Mouse (Mus musculus): ENCODE measurements around the gene Gm49366. TPM values are rescaled to one million over a fixed set of nuclear protein-coding genes. Genes with fewer than 3 reads are reported as not detected.
"Not testable (repeated sequence)": the region's sequence is repeated elsewhere in the genome, so short reads cannot be mapped to it uniquely, and the experiment has no call there.

The Gm49366 gene
- polyA plus RNA-seq, 1 experiment from 2014 or later = not detected

DNA sequence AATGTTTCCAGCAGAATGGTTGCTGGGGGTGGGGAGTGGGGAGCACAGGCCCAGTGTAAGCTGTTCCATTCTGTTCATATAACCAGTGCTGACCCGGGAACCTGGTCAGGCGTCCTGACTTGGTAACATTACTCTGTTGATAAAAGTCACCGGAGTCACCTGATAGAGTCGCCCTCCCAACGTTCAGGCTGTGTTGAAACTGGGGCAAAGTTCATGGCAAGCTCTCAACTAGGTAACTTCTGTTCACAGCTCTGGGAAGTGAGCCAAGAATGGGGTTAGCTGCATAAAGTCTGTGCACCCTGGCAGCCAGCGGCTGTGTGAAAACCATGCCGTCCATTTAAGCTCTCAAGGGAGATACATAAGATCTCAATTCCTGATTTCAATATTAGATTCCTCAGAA, 18.2 kb upstream of the Gm49366 start:
- not testable (repeated sequence) for H3K27ac ChIP-seq; H3K4me3 ChIP-seq (ENCODE audit: inconsistent target); H3K36me3 ChIP-seq (ENCODE audit: inconsistent target); H3K79me2 ChIP-seq (ENCODE audit: inconsistent target)
- WGBS (ENCODE audit: missing documents) = 15% methylated on average over 5 of the region's 7 CpGs

DNA sequence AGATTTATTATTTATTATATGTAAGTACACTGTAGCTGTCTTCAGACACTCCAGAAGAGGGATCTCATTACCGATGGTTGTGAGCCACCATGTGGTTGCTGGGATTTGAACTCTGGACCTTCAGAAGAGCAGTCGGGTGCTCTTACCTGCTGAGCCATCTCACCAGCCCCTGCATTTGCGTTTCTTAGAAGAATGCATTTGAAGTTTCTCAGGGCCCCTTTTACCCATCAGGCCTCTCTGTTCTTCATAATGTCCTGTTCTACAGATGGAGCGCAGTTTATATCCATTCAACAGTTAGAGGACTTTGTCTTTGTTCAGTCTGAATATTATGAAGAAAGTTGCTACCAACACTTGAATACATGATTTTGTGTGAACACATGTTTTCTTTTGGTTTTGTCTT, 16.5 kb upstream of the Gm49366 start:
- 94% methylated on average over 4 of the region's 4 CpGs for WGBS (ENCODE audit: missing documents)
- not testable (repeated sequence) for H3K79me2 ChIP-seq (ENCODE audit: inconsistent target); H3K4me3 ChIP-seq (ENCODE audit: inconsistent target); H3K36me3 ChIP-seq (ENCODE audit: inconsistent target)
- H3K27ac ChIP-seq = peak overlapping the region; percentile 27; the same call in 1 of the 2 replicates

DNA sequence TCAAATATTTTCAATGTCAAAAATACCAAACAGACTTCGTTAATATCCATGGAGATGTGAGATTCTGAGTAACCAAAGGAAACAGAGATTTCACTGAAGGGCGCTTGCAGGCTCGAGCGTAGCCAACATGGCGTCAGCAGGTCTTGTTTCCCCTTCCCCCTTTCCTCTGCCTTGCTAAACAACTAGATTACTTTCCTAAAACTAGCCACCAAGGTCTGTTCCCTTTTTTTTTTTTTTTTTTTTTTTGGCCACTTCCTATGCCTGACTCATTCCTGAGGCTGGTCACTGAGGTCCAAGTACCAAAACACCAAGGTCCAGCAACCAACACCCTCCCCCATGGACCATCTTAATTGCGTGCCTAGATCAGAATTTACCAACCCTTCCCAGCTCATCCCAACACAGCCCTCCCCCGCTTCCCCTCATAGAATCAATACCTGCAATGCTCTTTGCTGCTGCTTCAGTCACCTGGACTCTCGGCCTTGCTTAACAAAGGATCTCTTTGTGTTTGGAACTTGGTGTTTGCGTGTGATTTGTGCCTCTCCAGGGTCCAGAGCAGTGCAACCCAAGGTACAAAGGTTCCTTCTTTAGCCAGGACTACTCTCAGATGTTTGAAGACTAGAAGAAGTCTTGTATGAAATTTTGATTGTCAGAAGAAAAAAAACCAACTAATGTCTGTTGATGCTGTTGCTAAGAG, 15.5 kb upstream of the Gm49366 start:
- WGBS (ENCODE audit: missing documents) = 70% methylated on average over 9 of the region's 9 CpGs
- Histone ChIP-seq H3K79me2 (ENCODE audit: inconsistent target) (no peaks in the 10 kb centered on the region), H3K36me3 (ENCODE audit: inconsistent target) (no peaks in the 10 kb centered on the region), H3K4me3 (ENCODE audit: inconsistent target) (no peak overlapping the region), H3K27ac (peak overlapping the region; percentile 27)

DNA sequence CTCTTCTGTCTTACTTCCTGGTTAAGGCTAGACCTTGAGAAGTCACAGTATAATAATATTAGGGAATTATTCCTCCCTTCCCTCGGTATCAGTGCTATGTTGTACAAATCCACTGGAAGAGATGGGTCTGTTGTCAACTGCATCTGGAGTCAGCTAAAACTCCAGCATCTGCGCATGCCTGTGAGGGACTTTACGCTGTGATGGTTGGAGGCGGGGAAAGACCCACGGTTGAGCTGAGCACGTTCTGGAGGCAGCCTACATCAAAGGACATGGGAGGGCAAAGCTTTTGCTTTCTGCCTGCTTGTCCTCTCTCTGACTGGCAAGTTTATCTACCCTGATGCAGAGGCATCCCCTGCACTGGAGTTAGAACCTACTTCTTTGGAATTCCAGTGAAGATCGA, 12.8 kb upstream of the Gm49366 start:
- H3K36me3 ChIP-seq (ENCODE audit: inconsistent target) = no peaks in the 10 kb centered on the region
- H3K27ac ChIP-seq = no peak overlapping the region
- no peaks in the 10 kb centered on the region for H3K79me2 ChIP-seq (ENCODE audit: inconsistent target)
- 93% methylated on average over 7 of the region's 7 CpGs for WGBS (ENCODE audit: missing documents)
- H3K4me3 ChIP-seq (ENCODE audit: inconsistent target) = no peak overlapping the region

DNA sequence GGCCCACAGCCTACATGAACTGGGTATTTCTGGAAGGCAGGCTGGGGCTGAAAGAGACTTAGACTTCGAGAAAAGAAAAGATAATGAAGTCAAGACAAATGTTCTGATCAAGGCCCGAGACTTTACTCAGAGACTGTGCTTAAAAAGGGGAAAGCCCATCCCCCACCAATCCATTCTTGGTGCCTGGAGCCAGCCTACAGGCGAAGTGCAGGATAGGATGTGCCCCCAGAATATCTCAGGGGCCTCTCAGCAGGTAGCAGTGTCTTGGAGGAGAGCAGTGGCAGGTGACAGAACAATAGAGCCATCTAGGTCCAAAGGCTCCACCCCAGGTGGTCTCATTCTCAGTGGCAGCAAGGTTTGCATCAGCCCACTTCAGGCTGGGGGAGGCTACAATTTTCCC, 10.4 kb upstream of the Gm49366 start:
- not testable (repeated sequence) for H3K4me3 ChIP-seq (ENCODE audit: inconsistent target); H3K27ac ChIP-seq; H3K36me3 ChIP-seq (ENCODE audit: inconsistent target); H3K79me2 ChIP-seq (ENCODE audit: inconsistent target)
- 94% methylated on average over 3 of the region's 3 CpGs for WGBS (ENCODE audit: missing documents)

DNA sequence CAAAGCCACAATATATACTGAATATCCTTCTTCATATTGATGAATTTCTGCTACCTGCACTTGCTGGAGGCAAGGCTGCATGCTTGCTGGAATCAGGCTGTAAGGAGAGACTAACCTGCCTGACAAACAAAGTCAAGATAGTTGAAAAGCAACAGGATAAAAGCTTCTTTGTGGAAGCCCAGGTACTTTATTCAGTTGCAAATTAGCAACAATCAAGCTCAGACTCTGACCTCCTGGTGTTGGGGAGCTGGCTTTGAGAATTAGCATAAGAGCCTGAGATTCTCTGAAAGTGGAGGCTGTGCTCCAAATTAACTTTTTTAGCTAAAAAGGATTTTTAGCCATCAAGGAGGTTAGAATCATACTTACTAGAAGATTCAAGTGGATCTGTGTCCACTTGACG, 9.7 kb upstream of the Gm49366 start:
- WGBS (ENCODE audit: missing documents) = 91% methylated on average over 1 of the region's 1 CpGs

DNA sequence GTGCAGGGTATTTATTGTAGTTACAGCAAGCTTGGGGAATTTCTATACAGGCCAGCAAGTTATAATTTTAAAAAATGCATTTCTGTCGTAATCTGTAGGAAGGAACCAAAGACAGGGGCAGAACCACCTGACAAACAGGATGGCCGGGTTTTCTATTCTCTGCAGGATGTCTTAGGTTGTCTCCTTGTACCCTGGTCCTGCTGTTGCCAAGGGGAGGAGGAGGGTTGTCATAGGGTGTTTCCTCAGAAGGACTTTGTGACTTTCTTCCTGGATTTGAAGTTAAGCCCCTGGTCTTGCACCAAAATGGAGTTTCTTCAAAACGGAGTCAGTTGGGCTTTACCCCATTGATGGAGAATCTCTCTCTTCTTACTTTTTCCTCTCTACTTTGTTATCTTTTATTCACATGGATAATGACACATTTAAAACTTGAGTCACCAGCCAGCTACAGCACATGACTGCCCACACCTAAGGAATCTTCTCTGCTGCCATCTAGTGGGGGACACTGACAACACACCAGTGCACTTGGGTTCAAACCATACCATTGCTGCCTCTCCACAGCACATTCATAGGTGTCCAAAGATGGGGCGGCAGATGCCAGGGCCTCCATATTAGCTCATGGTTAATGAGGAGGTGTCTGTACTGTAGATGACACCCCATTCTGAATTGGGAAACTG, 7.9 kb upstream of the Gm49366 start:
- no peak overlapping the region for H3K27ac ChIP-seq
- no peaks in the 10 kb centered on the region for H3K79me2 ChIP-seq (ENCODE audit: inconsistent target)
- no peaks in the 10 kb centered on the region for H3K36me3 ChIP-seq (ENCODE audit: inconsistent target)
- 37% methylated on average over 4 of the region's 4 CpGs for WGBS (ENCODE audit: missing documents)
- H3K4me3 ChIP-seq (ENCODE audit: inconsistent target) = no peak overlapping the region

More for the DNA sequence above, 9.7 kb upstream of the Gm49366 start:
- H3K79me2 ChIP-seq (ENCODE audit: inconsistent target); H3K4me3 ChIP-seq (ENCODE audit: inconsistent target); H3K27ac ChIP-seq; H3K36me3 ChIP-seq (ENCODE audit: inconsistent target): not testable (repeated sequence)

DNA sequence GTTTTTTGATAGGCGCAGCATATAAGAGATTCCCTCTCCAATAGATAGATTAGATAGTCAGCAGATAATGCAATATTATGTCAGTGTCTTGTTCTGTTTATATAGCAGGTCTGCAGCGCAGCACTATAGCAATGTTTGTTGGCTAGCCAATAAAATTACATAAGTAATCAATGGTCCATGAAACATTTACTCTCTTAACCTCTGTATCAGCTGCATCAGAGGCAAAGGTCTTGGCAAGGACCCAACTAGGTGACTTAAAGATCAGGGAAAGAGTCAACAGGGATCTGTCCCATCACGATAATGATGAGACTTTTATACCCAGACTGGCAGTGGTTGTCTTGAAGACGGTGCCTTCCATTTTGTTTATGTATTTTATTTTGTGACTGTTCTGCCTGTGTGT, 5.9 kb upstream of the Gm49366 start:
- WGBS (ENCODE audit: missing documents) = 97% methylated on average over 4 of the region's 4 CpGs
- no peaks in the 10 kb centered on the region for H3K36me3 ChIP-seq (ENCODE audit: inconsistent target)
- H3K79me2 ChIP-seq (ENCODE audit: inconsistent target) = no peaks in the 10 kb centered on the region
- H3K4me3 ChIP-seq (ENCODE audit: inconsistent target) = no peak overlapping the region
- no peak overlapping the region for H3K27ac ChIP-seq

DNA sequence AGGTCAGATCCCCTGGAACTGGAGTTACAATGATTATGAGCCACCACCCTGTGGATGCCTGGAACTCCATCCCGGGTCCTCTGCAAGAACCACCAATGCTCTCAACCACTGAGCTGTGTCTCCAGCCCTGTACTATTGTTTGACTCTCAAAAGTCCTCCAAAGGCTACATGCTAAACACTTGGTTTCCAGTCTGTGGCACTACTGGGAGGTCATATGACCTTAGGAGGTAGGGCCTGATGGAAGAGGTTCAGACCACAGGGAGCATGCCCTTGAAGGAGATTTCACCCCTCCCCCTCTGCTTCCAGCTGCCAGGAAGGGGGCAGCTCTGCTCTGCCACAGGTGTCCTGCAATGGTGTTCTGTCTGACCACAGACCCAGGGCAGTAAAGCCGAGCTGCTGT, 5.4 kb upstream of the Gm49366 start:
- H3K27ac ChIP-seq; H3K4me3 ChIP-seq (ENCODE audit: inconsistent target); H3K36me3 ChIP-seq (ENCODE audit: inconsistent target); H3K79me2 ChIP-seq (ENCODE audit: inconsistent target): not testable (repeated sequence)
- 81% methylated on average over 2 of the region's 2 CpGs for WGBS (ENCODE audit: missing documents)

DNA sequence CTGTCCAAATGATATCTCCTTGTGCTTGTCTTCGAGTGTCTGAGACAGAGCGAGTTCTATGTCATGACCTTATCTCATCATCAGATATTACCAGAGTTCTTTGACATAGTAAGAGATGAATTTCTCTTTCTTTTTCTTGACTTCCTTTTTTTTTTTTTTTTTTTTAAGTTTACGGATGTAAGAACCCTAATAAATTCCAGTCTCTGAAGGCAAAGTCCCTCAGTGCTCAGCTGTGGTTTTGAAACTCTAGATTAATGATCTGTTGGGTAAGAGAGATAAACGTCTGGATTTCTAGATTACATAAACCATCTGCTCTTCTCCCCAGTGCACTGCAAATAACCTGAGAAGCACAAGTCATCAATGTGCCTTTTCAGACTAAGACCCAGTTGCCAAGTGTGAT, 4.6 kb upstream of the Gm49366 start:
- Histone ChIP-seq H3K79me2 (ENCODE audit: inconsistent target) (no peaks in the 10 kb centered on the region), H3K4me3 (ENCODE audit: inconsistent target) (no peak overlapping the region), H3K36me3 (ENCODE audit: inconsistent target) (no peaks in the 10 kb centered on the region), H3K27ac (no peak overlapping the region)
- 19% methylated on average over 4 of the region's 4 CpGs for WGBS (ENCODE audit: missing documents)

DNA sequence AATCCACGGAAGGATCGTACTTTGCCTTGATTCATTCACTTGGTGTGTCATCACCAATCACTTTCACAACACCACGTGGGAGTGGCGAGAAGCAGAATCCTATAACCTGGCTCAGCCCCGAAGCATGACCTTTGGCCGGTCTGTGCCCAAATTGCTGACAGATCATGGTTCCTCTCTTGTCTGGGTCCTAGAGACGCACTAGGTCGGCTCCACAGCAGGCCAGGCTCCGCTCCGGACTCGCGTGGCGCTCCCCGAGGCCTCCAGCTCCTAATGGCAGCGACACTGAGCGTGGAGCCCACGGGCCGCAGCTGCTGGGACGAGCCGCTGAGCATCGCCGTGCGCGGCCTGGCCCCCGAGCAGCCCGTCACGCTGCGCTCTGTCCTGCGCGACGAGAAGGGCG, 494 bp upstream of the Gm49366 start, which contains the start of gene Acot4:
TSS of gene Acot4 (plus strand) at position 139 of the 400 bp plus-strand sequence.
- H3K27ac ChIP-seq; H3K79me2 ChIP-seq (ENCODE audit: inconsistent target); H3K36me3 ChIP-seq (ENCODE audit: inconsistent target): not testable (repeated sequence)
- peak within 1 kb of the TSS; percentile 0; the same call in 1 of the 2 replicates for H3K4me3 ChIP-seq (ENCODE audit: inconsistent target)
- 9% methylated on average over 21 of the region's 32 CpGs for WGBS (ENCODE audit: missing documents)

DNA sequence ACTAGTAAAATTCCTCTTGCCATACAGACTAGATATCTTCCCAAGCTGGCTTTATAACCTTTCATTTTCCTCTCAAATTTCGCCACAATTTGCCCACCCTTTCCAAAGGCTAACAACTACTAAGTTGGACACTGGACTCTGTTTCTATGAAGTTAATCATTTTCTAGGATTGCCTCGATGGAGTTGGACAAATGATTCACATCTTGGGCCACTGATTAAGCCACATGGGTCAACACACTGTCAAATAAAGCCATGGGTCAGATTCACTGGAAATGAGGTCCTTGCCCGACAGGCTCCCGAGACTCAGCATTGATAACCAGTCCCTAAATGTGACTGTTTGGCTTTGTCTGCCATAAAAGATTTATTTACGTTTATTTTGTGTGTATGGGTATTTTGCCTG, 3.5 kb downstream of the Gm49366 start:
- Histone ChIP-seq H3K36me3 (ENCODE audit: inconsistent target) (no peaks in the 10 kb centered on the region), H3K27ac (no peak overlapping the region), H3K4me3 (ENCODE audit: inconsistent target) (no peak overlapping the region), H3K79me2 (ENCODE audit: inconsistent target) (no peaks in the 10 kb centered on the region)
- 94% methylated on average over 5 of the region's 5 CpGs for WGBS (ENCODE audit: missing documents)

DNA sequence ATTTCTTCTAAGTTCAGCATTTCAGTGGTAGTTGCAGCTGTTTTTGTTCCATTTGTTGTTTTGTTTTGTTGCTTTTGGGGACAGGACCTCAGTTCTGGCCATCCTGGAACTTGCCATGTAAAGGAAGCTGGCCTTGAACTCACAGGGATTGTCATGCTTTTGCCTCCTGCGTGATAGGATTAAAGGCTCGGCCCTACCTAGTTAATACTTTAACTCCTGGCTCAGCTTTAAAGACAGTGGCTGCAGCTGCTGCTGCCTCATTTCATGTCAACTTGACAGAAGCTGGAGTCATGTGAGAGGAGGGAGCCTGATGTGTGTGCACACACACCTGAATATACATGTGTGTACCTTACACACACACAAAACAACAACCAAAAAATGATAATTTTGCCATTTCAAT, 5.3 kb downstream of the Gm49366 start:
- 89% methylated on average over 2 of the region's 2 CpGs for WGBS (ENCODE audit: missing documents)

DNA sequence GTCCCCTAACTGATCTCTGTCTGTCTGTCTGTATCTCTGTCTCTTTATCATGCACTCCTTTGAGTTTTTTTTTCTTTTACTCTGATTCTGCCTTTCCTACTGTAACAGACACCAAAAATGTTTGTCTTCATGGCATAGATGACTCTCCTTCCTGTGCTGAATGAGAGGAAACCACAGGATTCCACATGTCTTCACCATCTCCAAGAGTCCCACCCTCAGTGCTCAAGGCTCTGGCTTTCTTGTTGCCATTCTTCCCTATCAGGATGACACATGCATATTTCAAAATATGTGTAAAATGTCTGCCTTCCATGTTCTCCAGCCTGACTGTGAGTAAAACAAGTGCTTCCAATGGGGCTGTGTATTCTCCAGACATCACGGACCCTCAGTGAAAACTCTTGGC, 8.2 kb downstream of the Gm49366 start:
- 92% methylated on average over 1 of the region's 1 CpGs for WGBS (ENCODE audit: missing documents)
- H3K4me3 ChIP-seq (ENCODE audit: inconsistent target) = no peak overlapping the region
- H3K79me2 ChIP-seq (ENCODE audit: inconsistent target) = no peaks in the 10 kb centered on the region

More for the DNA sequence above, 5.3 kb downstream of the Gm49366 start:
- Histone ChIP-seq H3K4me3 (ENCODE audit: inconsistent target) (no peak overlapping the region), H3K27ac (no peak overlapping the region), H3K79me2 (ENCODE audit: inconsistent target) (no peaks in the 10 kb centered on the region), H3K36me3 (ENCODE audit: inconsistent target) (no peaks in the 10 kb centered on the region)

DNA sequence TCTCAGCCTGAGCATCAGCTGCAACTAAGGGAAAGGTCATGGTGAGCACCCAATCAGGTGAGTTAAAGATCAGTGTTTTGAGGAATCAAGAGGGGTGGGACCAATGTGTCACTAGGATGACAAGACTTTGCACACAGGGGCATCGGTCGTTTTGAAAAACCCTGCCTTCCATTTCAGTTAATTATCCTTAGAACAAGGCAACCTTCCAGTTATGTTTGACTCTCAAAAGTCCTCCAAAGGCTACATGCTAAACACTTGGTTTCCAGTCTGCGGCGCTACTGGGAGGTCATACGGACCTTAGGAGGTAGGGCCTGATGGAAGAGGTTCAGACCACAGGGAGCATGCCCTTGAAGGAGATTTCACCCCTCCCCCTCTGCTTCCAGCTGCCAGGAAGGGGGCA, 12.0 kb downstream of the Gm49366 start:
- H3K27ac ChIP-seq = not testable (repeated sequence)
- WGBS (ENCODE audit: missing documents) = 81% methylated on average over 5 of the region's 5 CpGs

More for the DNA sequence above, 8.2 kb downstream of the Gm49366 start:
- no peaks in the 10 kb centered on the region for H3K36me3 ChIP-seq (ENCODE audit: inconsistent target)
- no peak overlapping the region for H3K27ac ChIP-seq

More for the DNA sequence above, 12.0 kb downstream of the Gm49366 start:
- not testable (repeated sequence) for H3K79me2 ChIP-seq (ENCODE audit: inconsistent target); H3K4me3 ChIP-seq (ENCODE audit: inconsistent target); H3K36me3 ChIP-seq (ENCODE audit: inconsistent target)
